Mouse (Mus musculus): ENCODE results near the gene Hist1h2bk. TPM values are rescaled to one million over a fixed set of nuclear protein-coding genes. Genes with fewer than 3 reads are reported as not detected.
A peak's percentile ranks its signal among the peaks of the same experiment; 100 is the strongest.
"Not testable (repeated sequence)": the region's sequence is repeated elsewhere in the genome, so short reads cannot be mapped to it uniquely, and the experiment has no call there.

Hist1h2bk gene
- total RNA-seq, 2 experiments from 2014 or later = 10.0 to 11.6 TPM

DNA sequence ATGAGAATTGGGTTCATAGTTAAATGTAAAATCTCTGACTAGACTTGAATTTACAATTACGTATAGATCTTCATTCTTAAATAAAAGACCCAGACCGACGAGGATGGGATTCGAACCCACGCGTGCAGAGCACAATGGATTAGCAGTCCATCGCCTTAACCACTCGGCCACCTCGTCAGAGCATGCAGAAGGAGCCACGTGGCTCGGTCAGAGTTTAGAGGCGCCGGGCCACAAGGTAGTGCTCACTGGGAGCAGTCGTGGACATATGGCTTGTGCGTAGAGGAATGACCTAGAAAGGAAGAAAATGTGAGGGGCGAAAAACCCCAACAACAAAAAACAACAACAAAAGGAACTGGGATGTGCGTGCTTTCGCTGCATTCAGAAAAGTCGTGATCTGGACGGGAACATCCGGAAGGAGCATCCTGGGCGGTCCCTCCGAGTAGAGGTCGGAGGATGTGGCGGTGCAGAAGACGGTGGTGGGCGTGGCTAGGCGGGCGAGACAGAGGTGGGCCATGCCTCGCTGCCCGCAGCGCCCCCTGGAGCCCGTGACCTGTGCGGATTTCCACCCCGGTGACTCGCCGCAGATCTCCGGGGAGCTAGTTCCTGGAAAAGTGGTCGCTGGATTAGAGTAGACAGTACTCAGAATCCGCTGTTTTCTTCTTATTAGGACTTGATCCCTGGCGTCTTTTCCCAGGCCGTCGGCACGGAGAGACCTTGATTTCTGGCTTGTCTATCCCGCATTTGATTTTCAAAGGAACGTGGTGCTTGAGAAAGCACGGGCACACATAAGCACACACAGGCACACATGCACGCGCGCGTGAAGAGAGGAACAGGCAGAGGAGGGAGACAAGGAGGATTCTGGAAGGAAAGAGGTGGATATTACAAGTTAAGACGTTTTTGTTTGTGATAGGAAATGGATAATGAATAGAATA, 15.2 kb downstream of the Hist1h2bk start:
- intact Hi-C loops (cut with DNase I) = loop anchor here (2.0 to 5.0 kb wide), 3 partner anchors 340 to 1361 kb away; no protein-coding TSS in a partner anchor
- DNase-seq (ENCODE audit: low spot score in 2 of 2) = peak; percentile 89 to 94

DNA sequence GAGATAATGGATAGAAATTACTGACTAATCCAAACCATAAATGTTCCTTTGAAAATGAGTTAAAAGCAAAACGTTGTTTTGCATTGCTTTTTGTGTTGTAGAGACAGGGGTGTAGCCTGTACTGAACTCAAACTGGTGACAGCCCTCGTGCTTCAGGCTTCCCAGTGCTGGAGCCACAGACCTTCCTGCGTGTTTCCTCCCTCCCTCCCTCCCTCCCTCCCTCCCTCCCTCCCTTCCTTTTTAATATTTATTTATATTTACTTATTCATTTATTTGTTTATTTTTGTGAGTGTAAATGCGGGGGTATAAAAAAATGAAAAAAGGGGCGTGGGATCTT, 15.8 kb downstream of the Hist1h2bk start:
- intact Hi-C loops (cut with DNase I) = loop anchor here (2.0 to 5.0 kb wide), 3 partner anchors 341 to 1361 kb away; no protein-coding TSS in a partner anchor
- DNase-seq (ENCODE audit: low spot score in 2 of 2) = no peak

GRCm38 (mm10) chr13:22053754-22054153, 18.1 kb downstream of the Hist1h2bk start:
- intact Hi-C loops (cut with DNase I) = loop anchor here (5.0 kb wide), 2 partner anchors 1219 to 1359 kb away; no protein-coding TSS in a partner anchor
- no peak for DNase-seq (ENCODE audit: low spot score in 2 of 2)

DNA sequence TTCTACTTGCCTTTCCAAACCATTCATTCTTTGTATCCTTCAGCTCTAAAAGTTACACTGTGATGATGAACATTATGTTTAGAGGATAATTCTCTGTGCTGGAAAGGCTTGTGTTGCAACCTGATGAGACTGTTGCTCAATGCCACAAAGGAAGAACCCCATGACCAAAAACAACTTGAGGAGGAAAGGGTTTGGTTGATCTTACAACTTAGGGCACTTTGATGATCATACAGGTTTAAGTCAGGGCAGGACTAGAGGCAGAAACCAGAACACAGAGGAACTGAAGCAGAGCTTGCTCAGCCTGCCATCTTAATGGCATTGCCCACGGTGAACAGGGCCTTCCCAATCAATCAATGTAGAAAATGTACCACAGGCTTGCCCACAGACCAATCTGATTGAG, 25.8 kb downstream of the Hist1h2bk start:
- intact Hi-C loops (cut with DNase I) = no loop called here
- no peak for DNase-seq (ENCODE audit: low spot score in 2 of 2)

DNA sequence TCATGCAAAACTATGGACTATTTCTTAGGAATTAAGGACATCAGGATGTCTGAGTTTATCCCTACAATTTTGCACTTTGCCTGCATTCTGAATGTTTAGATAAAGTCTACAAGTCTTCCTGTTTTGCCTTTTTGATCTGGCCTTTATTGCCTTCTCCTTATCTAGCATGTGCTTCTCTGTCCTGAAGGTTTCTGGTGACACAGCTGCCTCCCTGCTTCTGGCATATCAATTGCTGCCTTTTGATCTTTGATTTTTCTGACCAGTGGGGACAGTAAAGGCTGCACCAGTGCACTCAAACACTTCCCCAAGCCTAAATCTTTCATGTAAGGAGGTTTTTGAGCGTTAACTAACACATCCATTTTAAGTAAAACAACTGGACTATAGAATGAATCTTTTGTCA, 27.8 kb downstream of the Hist1h2bk start:
- intact Hi-C loops (cut with DNase I) = no loop called here
- DNase-seq (ENCODE audit: low spot score in 2 of 2) = no peak

DNA sequence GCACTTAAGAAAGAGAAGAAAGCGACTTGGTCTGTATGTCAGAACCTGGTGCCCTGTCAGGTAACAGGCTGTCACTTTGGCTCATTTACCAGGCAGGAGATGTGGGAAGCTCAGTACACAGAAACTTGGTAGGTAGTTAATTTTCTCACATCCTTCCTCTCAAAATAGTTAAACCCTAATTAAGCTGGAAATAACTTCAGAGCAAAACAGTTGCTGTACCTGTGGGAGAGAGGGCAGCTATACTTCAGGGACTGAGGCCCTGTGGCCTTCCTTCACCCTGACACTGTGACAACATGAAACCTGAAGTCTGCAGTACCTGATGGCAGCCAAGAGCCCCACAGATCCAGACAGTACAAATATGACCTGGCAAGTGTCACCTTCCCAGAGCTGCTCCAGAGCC, 48.5 kb downstream of the Hist1h2bk start, which contains the start of gene Vmn1r188:
Vmn1r188 (plus strand) TSS at position 301 of the 400 bp plus-strand sequence.
- DNase-seq (ENCODE audit: low spot score in 2 of 2); intact Hi-C loops (cut with DNase I): not testable (repeated sequence)

Small RNAs within 50 kb of the gene (microRNA-seq; reads per million reads assigned to microRNA genes)
- gene Gm26300 = 0 reads per million in 2 experiments
- gene Gm44390 = 0 reads per million in 2 experiments
- gene Gm44486 = 0 reads per million in 2 experiments

Other genes with a start within 250 kb of the Hist1h2bk start
- 1 to 10 TPM in 1 of 2 experiments, not detected in 1; 1.1 TPM for gene Hist1h2an, start 248.7 kb upstream of the Hist1h2bk start, total RNA-seq (2021)
- 10 to 100 TPM in 1 of 2 experiments, 1 to 10 TPM in 1; 5.8 to 12.1 TPM for gene Hist1h2bp, start 248.4 kb upstream of the Hist1h2bk start, total RNA-seq (2021)
- gene Hist1h2bq, start 225.7 kb upstream of the Hist1h2bk start, total RNA-seq (2021) = 10 to 100 TPM; 44.4 to 48.2 TPM
- 10 to 100 TPM in 1 of 2 experiments, 1 to 10 TPM in 1; 5.4 to 34.0 TPM for gene Hist1h2ao, start 225.4 kb upstream of the Hist1h2bk start, total RNA-seq (2021)
- gene Hist1h4m, start 224.1 kb upstream of the Hist1h2bk start, total RNA-seq (2021) = 100 to 1,000 TPM; 222 to 263 TPM
- 10 to 100 TPM; 23.9 to 43.9 TPM for gene Hist1h4n, start 203.7 kb upstream of the Hist1h2bk start, total RNA-seq (2021)
- gene Hist1h2ap, start 202.4 kb upstream of the Hist1h2bk start, total RNA-seq (2021) = 10 to 100 TPM in 1 of 2 experiments, not detected in 1; 23.4 TPM
- 10 to 100 TPM; 44.1 to 47.5 TPM for gene Hist1h2br, start 202.1 kb upstream of the Hist1h2bk start, total RNA-seq (2021)
- gene Zfp184, start 90.8 kb upstream of the Hist1h2bk start, total RNA-seq (2021) = 1 to 10 TPM; 2.6 to 3.3 TPM
- not detected for gene Pom121l2, start 54.7 kb upstream of the Hist1h2bk start, total RNA-seq (2021)
- gene Prss16, start 26.1 kb upstream of the Hist1h2bk start, total RNA-seq (2021) = under 1 TPM; 0.25 to 0.39 TPM
- gene Hist1h2ah, start 302 bp upstream of the Hist1h2bk start, total RNA-seq (2021) = 10 to 100 TPM; 28.7 to 29.1 TPM
- gene Hist1h4i, start 5.5 kb downstream of the Hist1h2bk start, total RNA-seq (2021) = 10 to 100 TPM; 60.2 to 73.2 TPM
- 10 to 100 TPM in 1 of 2 experiments, 1 to 10 TPM in 1; 8.5 to 19.5 TPM for gene Hist1h2ag, start 7.1 kb downstream of the Hist1h2bk start, total RNA-seq (2021)
- 10 to 100 TPM; 14.0 to 18.1 TPM for gene Hist1h2bj, start 7.3 kb downstream of the Hist1h2bk start, total RNA-seq (2021)
- not detected for gene Vmn1r188, start 48.6 kb downstream of the Hist1h2bk start, total RNA-seq (2021)
- not detected for gene Vmn1r189, start 70.0 kb downstream of the Hist1h2bk start, total RNA-seq (2021)
- gene Vmn1r191, start 148.1 kb downstream of the Hist1h2bk start, total RNA-seq (2021) = not detected
- gene Vmn1r192, start 155.3 kb downstream of the Hist1h2bk start, total RNA-seq (2021) = not detected
- not detected for gene Vmn1r193, start 187.3 kb downstream of the Hist1h2bk start, total RNA-seq (2021)
- not detected for gene Vmn1r194, start 208.3 kb downstream of the Hist1h2bk start, total RNA-seq (2021)
- gene Vmn1r195, start 234.7 kb downstream of the Hist1h2bk start, total RNA-seq (2021) = not detected